Mouse (Mus musculus) brain, embryonic 18.5 days (tissue): ENCODE results near the gene Gm5127.

Experiments
- DNase-seq: peaks from one replicate; pipeline ENCODE4 v3.0.0-alpha.2; 2012; ENCODE audit warnings: low read depth, low spot score

Gm5127 gene

GRCm38 (mm10) chrX:106582886-106583285 lies at the start of gene Gm5127:
TSS of gene Gm5127 (plus strand) at chrX:106583186.
- DNase-seq = no peak

- DNase-seq = no peak
These were observed 46.6 kb upstream of the Gm5127 start for GRCm38 (mm10) chrX:106536359-106536758.

GRCm38 (mm10) chrX:106555457-106555856 lies 27.5 kb upstream of the Gm5127 start:
- no peak for DNase-seq

- DNase-seq = no peak
These were observed 4.0 kb upstream of the Gm5127 start for GRCm38 (mm10) chrX:106578966-106579365.

GRCm38 (mm10) chrX:106580410-106580809 lies 2.6 kb upstream of the Gm5127 start:
- DNase-seq = no peak

- no peak for DNase-seq
These were observed 789 bp upstream of the Gm5127 start for GRCm38 (mm10) chrX:106582197-106582596.

GRCm38 (mm10) chrX:106593914-106594313 lies 10.9 kb downstream of the Gm5127 start:
- DNase-seq = no peak

- DNase-seq = no peak
These were observed 12.9 kb downstream of the Gm5127 start for GRCm38 (mm10) chrX:106595904-106596303.

- no peak for DNase-seq
These were observed 19.7 kb downstream of the Gm5127 start for GRCm38 (mm10) chrX:106602574-106603258.

GRCm38 (mm10) chrX:106603386-106603785 lies 20.4 kb downstream of the Gm5127 start, which contains the start of gene Cysltr1:
TSS of gene Cysltr1 (minus strand) at chrX:106603679.
- no peak for DNase-seq

GRCm38 (mm10) chrX:106622512-106622911 lies 39.5 kb downstream of the Gm5127 start:
- no peak for DNase-seq

GRCm38 (mm10) chrX:106623667-106624066 lies 40.7 kb downstream of the Gm5127 start:
- no peak for DNase-seq

- no peak for DNase-seq
These were observed 45.5 kb downstream of the Gm5127 start for GRCm38 (mm10) chrX:106628514-106628913.

- no peak for DNase-seq
These were observed 50.6 kb downstream of the Gm5127 start for GRCm38 (mm10) chrX:106633543-106633942.

- no peak for DNase-seq
These were observed 52.0 kb downstream of the Gm5127 start for GRCm38 (mm10) chrX:106634799-106635541.

GRCm38 (mm10) chrX:106662101-106662500 lies 79.1 kb downstream of the Gm5127 start:
- DNase-seq = no peak

GRCm38 (mm10) chrX:106704590-106704989 lies 121.6 kb downstream of the Gm5127 start:
- no peak for DNase-seq

GRCm38 (mm10) chrX:106717160-106717559 lies 134.2 kb downstream of the Gm5127 start:
- DNase-seq = no peak

GRCm38 (mm10) chrX:106742241-106742640 lies 159.3 kb downstream of the Gm5127 start:
- DNase-seq = no peak

GRCm38 (mm10) chrX:106755272-106755671 lies 172.3 kb downstream of the Gm5127 start:
- DNase-seq = no peak
